Mouse (Mus musculus): ENCODE data around the gene Eral1.

Gene Eral1

DNA sequence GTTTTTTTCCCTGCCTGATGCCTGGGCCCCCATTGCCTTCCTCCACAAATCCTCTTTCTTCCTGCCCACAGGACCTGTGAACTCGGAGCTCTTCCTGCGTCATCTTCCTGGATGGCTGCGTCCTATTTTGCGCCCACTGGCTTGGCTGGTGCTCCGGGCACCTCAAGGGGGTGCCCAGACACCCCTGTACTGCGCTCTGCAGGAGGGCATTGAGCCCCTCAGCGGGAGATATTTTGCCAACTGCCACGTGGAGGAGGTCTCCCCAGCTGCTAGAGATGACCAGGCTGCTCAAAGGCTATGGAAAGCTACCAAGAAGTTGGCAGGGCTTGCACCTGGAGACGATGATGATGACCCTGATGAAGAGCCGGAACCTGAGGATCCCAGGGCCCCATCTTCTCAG lies 43.4 kb downstream of the Eral1 start:
- WGBS = 82% methylated on average over 10 of the region's 10 CpGs

GRCm38 (mm10) chr11:78033931-78034617 lies 46.1 kb downstream of the Eral1 start:
- 94% methylated on average over 23 of the region's 23 CpGs for WGBS

- 11% methylated on average over 5 of the region's 5 CpGs for WGBS
These were observed 47.4 kb downstream of the Eral1 start for GRCm38 (mm10) chr11:78032809-78033195.

- WGBS = under 1% methylated on average over 93 of the region's 96 CpGs
These were observed 48.0 kb downstream of the Eral1 start, which contains the start of gene Dhrs13 for GRCm38 (mm10) chr11:78031947-78032808. TSS of gene Dhrs13 (plus strand) at chr11:78032280.

- WGBS = 48% methylated on average over 6 of the region's 6 CpGs
These were observed 48.8 kb downstream of the Eral1 start for GRCm38 (mm10) chr11:78031389-78031788.

GRCm38 (mm10) chr11:78030600-78030999 lies 49.6 kb downstream of the Eral1 start:
- WGBS = 63% methylated on average over 2 of the region's 2 CpGs

GRCm38 (mm10) chr11:78029240-78029639 lies 50.9 kb downstream of the Eral1 start:
- 85% methylated on average over 8 of the region's 8 CpGs for WGBS

- 71% methylated on average over 8 of the region's 8 CpGs for WGBS
These were observed 56.6 kb downstream of the Eral1 start for GRCm38 (mm10) chr11:78023607-78024006.
